Mouse (Mus musculus): ENCODE results near the gene Hrct1.

Hrct1 gene

GRCm38 (mm10) chr4:43726995-43727394 lies at the start of gene Hrct1:
Hrct1 (plus strand) TSS chr4:43727188.
- DNase-seq: no peak

- DNase-seq: no peak
These were observed 48.4 kb upstream of the Hrct1 start for GRCm38 (mm10) chr4:43678541-43678940.

- DNase-seq: no peak
These were observed 47.5 kb upstream of the Hrct1 start for GRCm38 (mm10) chr4:43679416-43680043.

GRCm38 (mm10) chr4:43690021-43690420 lies 37.0 kb upstream of the Hrct1 start:
- DNase-seq: no peak

- DNase-seq: no peak
These were observed 36.0 kb upstream of the Hrct1 start for GRCm38 (mm10) chr4:43691026-43691425.

GRCm38 (mm10) chr4:43693806-43694241 lies 33.2 kb upstream of the Hrct1 start:
- no peak for DNase-seq

GRCm38 (mm10) chr4:43694439-43695248 lies 32.3 kb upstream of the Hrct1 start:
- no peak for DNase-seq

GRCm38 (mm10) chr4:43695249-43695671 lies 31.7 kb upstream of the Hrct1 start:
- DNase-seq: no peak

GRCm38 (mm10) chr4:43696561-43696960 lies 30.4 kb upstream of the Hrct1 start:
- DNase-seq: no peak

GRCm38 (mm10) chr4:43700707-43701106 lies 26.3 kb upstream of the Hrct1 start, which contains the start of gene Olfr70:
Olfr70 (minus strand) TSS chr4:43700807.
- no peak for DNase-seq

- DNase-seq: no peak
These were observed 23.5 kb upstream of the Hrct1 start for GRCm38 (mm10) chr4:43703439-43703838.

- no peak for DNase-seq
These were observed 23.1 kb upstream of the Hrct1 start for GRCm38 (mm10) chr4:43703851-43704250.

GRCm38 (mm10) chr4:43705991-43706390 lies 21.0 kb upstream of the Hrct1 start:
- no peak for DNase-seq

GRCm38 (mm10) chr4:43709869-43710268 lies 17.1 kb upstream of the Hrct1 start, which contains the start of gene Olfr71:
Olfr71 (minus strand) TSS chr4:43710255.
- no peak for DNase-seq

- DNase-seq: peak; percentile 50
These were observed 15.2 kb upstream of the Hrct1 start for GRCm38 (mm10) chr4:43711821-43712220.

- DNase-seq: no peak
These were observed 13.3 kb upstream of the Hrct1 start for GRCm38 (mm10) chr4:43713652-43714219.

GRCm38 (mm10) chr4:43720491-43721228 lies 6.3 kb upstream of the Hrct1 start:
- no peak for DNase-seq

- no peak for DNase-seq
These were observed 4.8 kb upstream of the Hrct1 start for GRCm38 (mm10) chr4:43722191-43722590.

GRCm38 (mm10) chr4:43724764-43725163 lies 2.2 kb upstream of the Hrct1 start:
- no peak for DNase-seq

GRCm38 (mm10) chr4:43726228-43726993 lies 577 bp upstream of the Hrct1 start:
- no peak for DNase-seq

- no peak for DNase-seq
These were observed 959 bp downstream of the Hrct1 start for GRCm38 (mm10) chr4:43727718-43728575.
